Mouse (Mus musculus) cerebellum, adult 9-10 months (tissue): ENCODE measurements at regions not wholly inside any gene's neighbourhood (a gene's known extent, or its start where the extent isn't known, plus 50 kb on each side); places are given as distances from the start of the nearest gene placed in this dataset.
A peak's percentile ranks its signal among the peaks of the same experiment; 100 is the strongest.
"Not testable (repeated sequence)": the region's sequence is repeated elsewhere in the genome, so short reads cannot be mapped to it uniquely, and the experiment has no call there.

ENCODE experiments used
- DNase-seq: peaks from one replicate; pipeline ENCODE4 v3.0.0; 2022

GRCm38 (mm10) chr16:58178744-58179401, 229.4 kb upstream of the Dcbld2 start:
- DNase-seq, result no peak

- not testable (repeated sequence) for DNase-seq
Measured at GRCm38 (mm10) chr16:58179981-58180380, 228.3 kb upstream of the Dcbld2 start.

- DNase-seq, result no peak
Measured at GRCm38 (mm10) chr16:58194619-58195497, 213.4 kb upstream of the Dcbld2 start.

GRCm38 (mm10) chr16:58211872-58212271, 196.4 kb upstream of the Dcbld2 start:
- no peak for DNase-seq

GRCm38 (mm10) chr16:58234686-58235085, 173.6 kb upstream of the Dcbld2 start:
- no peak for DNase-seq

- no peak for DNase-seq
Measured at GRCm38 (mm10) chr16:58236857-58237256, 171.4 kb upstream of the Dcbld2 start.

GRCm38 (mm10) chr16:58276281-58276680, 132.0 kb upstream of the Dcbld2 start:
- DNase-seq, result no peak

- DNase-seq, result no peak
Measured at GRCm38 (mm10) chr16:58281474-58281873, 126.8 kb upstream of the Dcbld2 start.

GRCm38 (mm10) chr16:58294457-58294856, 113.8 kb upstream of the Dcbld2 start:
- no peak for DNase-seq

GRCm38 (mm10) chr16:58295128-58295527, 113.1 kb upstream of the Dcbld2 start:
- DNase-seq, result no peak

- peak; percentile 35 for DNase-seq
Measured at GRCm38 (mm10) chr16:58299495-58299894, 108.7 kb upstream of the Dcbld2 start.

GRCm38 (mm10) chr16:58300098-58300497, 108.1 kb upstream of the Dcbld2 start:
- no peak for DNase-seq

- DNase-seq, result no peak
Measured at GRCm38 (mm10) chr16:58303555-58303954, 104.7 kb upstream of the Dcbld2 start.

GRCm38 (mm10) chr16:58316889-58317455, 91.3 kb upstream of the Dcbld2 start:
- no peak for DNase-seq

GRCm38 (mm10) chr16:58331087-58331486, 77.2 kb upstream of the Dcbld2 start:
- DNase-seq, result no peak

- DNase-seq, result no peak
Measured at GRCm38 (mm10) chr16:58343921-58344320, 64.3 kb upstream of the Dcbld2 start.

GRCm38 (mm10) chr16:58349354-58349753, 58.9 kb upstream of the Dcbld2 start:
- no peak for DNase-seq

- no peak for DNase-seq
Measured at GRCm38 (mm10) chr16:58349802-58350201, 58.4 kb upstream of the Dcbld2 start.

GRCm38 (mm10) chr16:58352156-58352555, 56.1 kb upstream of the Dcbld2 start:
- no peak for DNase-seq

GRCm38 (mm10) chr16:58354551-58354950, 53.7 kb upstream of the Dcbld2 start:
- no peak for DNase-seq
